Mouse (Mus musculus) heart, adult 2 months (tissue): ENCODE results near the gene Senp3. TPM values are rescaled to one million over a fixed set of nuclear protein-coding genes. Genes with fewer than 3 reads are reported as not detected.
A peak's percentile ranks its signal among the peaks of the same experiment; 100 is the strongest.

Experiments used
- DNase-seq, 2 experiments: peaks; one replicate each; pipeline ENCODE4 v3.0.0; 2021
- H3K27ac ChIP-seq: fragments of 200-600 bp; 2 replicates; pipeline ENCODE4 v1.8.1; 2022
- H3K27me3 ChIP-seq: fragments of 200-500 bp; 2 replicates; pipeline ENCODE4 v1.6.1; 2012; ENCODE audit warnings: mild to moderate bottlenecking, low read length, inconsistent platforms, mixed read lengths; ENCODE audit not compliant: control insufficient read depth, insufficient read depth
- H3K36me3 ChIP-seq: fragments of 200-500 bp; 2 replicates; pipeline ENCODE4 v1.6.1; 2012; ENCODE audit warnings: low read length, inconsistent platforms; ENCODE audit not compliant: control insufficient read depth, insufficient read depth
- H3K4me1 ChIP-seq: fragments of 200-500 bp; 2 replicates; pipeline ENCODE4 v1.6.1; 2011; ENCODE audit warnings: low read length; ENCODE audit not compliant: control insufficient read depth, insufficient read depth
- H3K4me3 ChIP-seq: fragments of 200-600 bp; 2 replicates; pipeline ENCODE4 v1.8.1; 2022
- H3K79me2 ChIP-seq: fragments of 200-500 bp; replicated peaks from 2 replicates; pipeline ENCODE4 v1.6.1; 2012; ENCODE audit warnings: mild to moderate bottlenecking, inconsistent platforms, low read length, moderate library complexity, mixed read lengths; ENCODE audit not compliant: control insufficient read depth, insufficient read depth
- H3K9ac ChIP-seq: fragments of 200-500 bp; 2 replicates; pipeline ENCODE4 v1.6.1; 2012; ENCODE audit warnings: low read depth, mild to moderate bottlenecking, control low read depth, inconsistent platforms, low read length, mixed read lengths
- CTCF ChIP-seq: fragments of 200-600 bp; IDR thresholded peaks from 2 replicates; pipeline ENCODE4 v1.8.1; 2022; ENCODE audit warnings: antibody characterized with exemption, mild to moderate bottlenecking, moderate library complexity
- EP300 ChIP-seq: fragments of 200-500 bp; IDR thresholded peaks from 2 replicates; pipeline ENCODE4 v1.6.1; 2011; ENCODE audit warnings: low read depth, low read length, control low read depth; ENCODE audit not compliant: insufficient read depth
- POLR2A ChIP-seq: fragments of 200-500 bp; IDR thresholded peaks from 2 replicates; pipeline ENCODE4 v1.6.1; 2011; ENCODE audit warnings: mild to moderate bottlenecking, low read depth, low read length, control low read depth; ENCODE audit not compliant: insufficient read depth
- WGBS: fragments of 180-500 bp; shearing (Covaris S2); methylation state at CpG from one replicate; pipeline ENCODE4 v1.1.7; 2018; 5-methylcytosine and 5-hydroxymethylcytosine counted together
- intact Hi-C: fragments of 180-260 bp; cut with DNase I; formaldehyde crosslinking; loops from one replicate; pipeline ENCODE4 v1.15.1; 2025
- polyA plus RNA-seq: library from polyadenylated mRNA; depleted of rRNA; stranded (reverse); fragments of >200 nt; gene quantifications from 2 replicates; pipeline ENCODE4 v1.2.3, GENCODE M21; 2012
- total RNA-seq, 2 experiments: library from RNA; stranded (reverse); gene quantifications; 2 replicates each; pipeline ENCODE4 v1.2.3; 2021

The Senp3 gene
- total and polyA plus RNA-seq, 3 experiments, result 31.1 to 35.1 (median 33.2) TPM

GRCm38 (mm10) chr11:69699595-69699994 is 17.7 kb upstream of the Senp3 start:
- no peaks in the 10 kb centered on the region for H3K36me3 ChIP-seq
- no peaks in the 10 kb centered on the region for H3K79me2 ChIP-seq
- H3K9ac ChIP-seq, result no peak overlapping the region
- H3K4me1 ChIP-seq, result peaks cover 1% of the 10 kb centered on the region; the same call in 1 of the 2 replicates
- no peak for DNase-seq
- no peak overlapping the region for H3K4me3 ChIP-seq
- 36% methylated on average over 1 of the region's 1 CpGs for WGBS
- no peak overlapping the region for H3K27ac ChIP-seq
- no peak for TF ChIP-seq POLR2A
- TF ChIP-seq CTCF, result no peak
- TF ChIP-seq EP300, result no peak
- intact Hi-C loops, result no loop called here
- H3K27me3 ChIP-seq, result no peaks in the 10 kb centered on the region

DNA sequence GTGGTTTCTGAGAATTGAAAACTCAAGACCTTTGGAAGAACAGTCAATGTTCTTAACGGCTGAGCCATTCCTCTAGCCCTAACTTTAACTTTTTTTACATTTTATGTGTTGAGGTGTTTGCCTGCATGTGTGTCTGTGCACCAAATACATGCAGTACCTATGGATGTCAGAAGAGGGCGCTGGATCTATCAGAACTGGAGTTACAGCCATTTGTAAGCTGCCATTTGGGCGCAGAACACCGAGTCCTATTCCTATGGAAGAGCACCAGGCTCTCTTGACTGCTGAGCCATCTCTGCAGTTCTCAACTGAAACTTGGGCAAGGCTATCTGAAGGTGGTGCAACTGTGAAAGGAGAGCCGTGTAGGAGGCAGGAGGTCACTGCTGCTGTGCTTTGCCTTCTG is 16.7 kb upstream of the Senp3 start:
- Histone ChIP-seq H3K9ac (no peak overlapping the region), H3K27me3 (no peaks in the 10 kb centered on the region), H3K36me3 (no peaks in the 10 kb centered on the region), H3K79me2 (no peaks in the 10 kb centered on the region), H3K27ac (no peak overlapping the region), H3K4me3 (no peak overlapping the region), H3K4me1 (peaks cover 3% of the 10 kb centered on the region)
- intact Hi-C loops, result no loop called here
- TF ChIP-seq POLR2A (no peak), CTCF (peak; percentile 35), EP300 (no peak)
- DNase-seq, result no peak
- 68% methylated on average over 5 of the region's 5 CpGs for WGBS

- intact Hi-C loops, result no loop called here
Observed at GRCm38 (mm10) chr11:69697396-69697795, 15.5 kb upstream of the Senp3 start.

GRCm38 (mm10) chr11:69695361-69696181 is 13.7 kb upstream of the Senp3 start, which contains the start of the genes Tnfsf12 and Tnfsfm13:
Gene Tnfsf12, minus strand, starts transcription at chr11:69695849.
Gene Tnfsfm13, minus strand, starts transcription at chr11:69696098.
- Histone ChIP-seq H3K4me3 (peak within 1 kb of the TSS; percentile 72), H3K36me3 (no peaks in the 10 kb centered on the region), H3K27me3 (no peaks in the 10 kb centered on the region), H3K4me1 (peaks cover 7% of the 10 kb centered on the region), H3K79me2 (no peaks in the 10 kb centered on the region), H3K27ac (peak within 1 kb of the TSS; percentile 95), H3K9ac (peak within 1 kb of the TSS; percentile 88)
- TF ChIP-seq POLR2A, result peak; percentile 89
- TF ChIP-seq EP300, result 0 out of 2 replicates have a peak, but pooled peaks have one; percentile 51
- peak; percentile 56 for TF ChIP-seq CTCF
- DNase-seq, result peak; percentile 90
- 5% methylated on average over 40 of the region's 41 CpGs for WGBS
- intact Hi-C loops, result no loop called here

More at GRCm38 (mm10) chr11:69697396-69697795, 15.5 kb upstream of the Senp3 start:
- DNase-seq, result no peak
- H3K4me3 ChIP-seq, result no peak overlapping the region
- peaks cover 7% of the 10 kb centered on the region for H3K4me1 ChIP-seq
- H3K27ac ChIP-seq, result no peak overlapping the region
- no peak overlapping the region for H3K9ac ChIP-seq
- TF ChIP-seq CTCF, result no peak
- no peak for TF ChIP-seq EP300
- no peak for TF ChIP-seq POLR2A
- H3K79me2 ChIP-seq, result no peaks in the 10 kb centered on the region
- 76% methylated on average over 3 of the region's 3 CpGs for WGBS
- H3K27me3 ChIP-seq, result no peaks in the 10 kb centered on the region
- H3K36me3 ChIP-seq, result no peaks in the 10 kb centered on the region

DNA sequence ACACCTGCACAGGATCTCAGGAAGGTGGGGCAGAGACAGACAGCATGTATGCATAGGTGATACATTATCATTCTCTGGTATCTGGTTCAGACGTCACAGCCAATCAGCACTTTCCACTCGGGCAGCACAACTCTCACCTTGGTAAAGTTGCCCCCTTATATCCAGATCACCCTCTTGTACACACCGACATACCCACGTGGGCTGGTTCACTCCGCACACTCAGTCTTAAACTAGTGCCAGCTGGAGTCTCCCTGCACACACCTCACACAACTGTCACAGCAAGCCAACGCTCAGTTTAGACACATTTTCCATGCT is 13.1 kb upstream of the Senp3 start:
- Histone ChIP-seq H3K9ac (peak overlapping the region; percentile 88), H3K27me3 (no peaks in the 10 kb centered on the region), H3K4me1 (peaks cover 7% of the 10 kb centered on the region), H3K79me2 (no peaks in the 10 kb centered on the region), H3K27ac (peak overlapping the region; percentile 95), H3K36me3 (no peaks in the 10 kb centered on the region), H3K4me3 (peak overlapping the region; percentile 72)
- no peak for DNase-seq
- intact Hi-C loops, result no loop called here
- WGBS, result 27% methylated on average over 6 of the region's 6 CpGs
- no peak for TF ChIP-seq POLR2A
- TF ChIP-seq CTCF, result no peak
- TF ChIP-seq EP300, result no peak

- DNase-seq, result no peak
- Histone ChIP-seq H3K79me2 (no peaks in the 10 kb centered on the region), H3K27me3 (no peaks in the 10 kb centered on the region), H3K36me3 (no peaks in the 10 kb centered on the region), H3K27ac (peak overlapping the region; percentile 23; the same call in 1 of the 2 replicates), H3K4me3 (no peak overlapping the region), H3K9ac (no peak overlapping the region), H3K4me1 (peaks cover 9% of the 10 kb centered on the region)
- TF ChIP-seq EP300 (no peak), CTCF (no peak), POLR2A (no peak)
- intact Hi-C loops, result no loop called here
- WGBS, result 41% methylated on average over 11 of the region's 11 CpGs
Observed at GRCm38 (mm10) chr11:69693421-69693965, 11.6 kb upstream of the Senp3 start.
